Mouse (Mus musculus) cortical plate, adult 2 months (tissue): ENCODE data around the gene Dnase2a. TPM values are rescaled to one million over a fixed set of nuclear protein-coding genes. Genes with fewer than 3 reads are reported as not detected.
"Not testable (repeated sequence)": the region's sequence is repeated elsewhere in the genome, so short reads cannot be mapped to it uniquely, and the experiment has no call there.

Experiments
- H3K27ac ChIP-seq: fragments of 200-500 bp; 2 replicates; pipeline ENCODE4 v1.5.1; 2012; ENCODE audit warnings: low read length, control low read depth, inconsistent platforms; ENCODE audit not compliant: insufficient read depth
- H3K4me1 ChIP-seq: fragments of 200-500 bp; 2 replicates; pipeline ENCODE4 v1.6.1; 2011; ENCODE audit warnings: low read length; ENCODE audit not compliant: control insufficient read depth, insufficient read depth
- H3K4me3 ChIP-seq: fragments of 200-500 bp; 2 replicates; pipeline ENCODE4 v1.5.1; 2011; ENCODE audit warnings: mild to moderate bottlenecking, low read length, control low read depth; ENCODE audit not compliant: insufficient read depth
- CTCF ChIP-seq: fragments of 200-500 bp; IDR thresholded peaks from 2 replicates; pipeline ENCODE4 v1.5.1; 2011; ENCODE audit warnings: mild to moderate bottlenecking, control low read depth, low read length; ENCODE audit not compliant: insufficient read depth; ENCODE audit errors: extremely low read depth
- POLR2A ChIP-seq: fragments of 200-500 bp; IDR thresholded peaks from 2 replicates; pipeline ENCODE4 v1.6.1; 2011; ENCODE audit warnings: mild to moderate bottlenecking, low read length, control low read depth; ENCODE audit not compliant: insufficient read depth; ENCODE audit errors: extremely low read depth
- polyA plus RNA-seq: library from polyadenylated mRNA; depleted of rRNA; stranded (reverse); fragments of >200 nt; gene quantifications from 2 replicates; pipeline ENCODE4 v1.2.3, GENCODE M21; 2012

The Dnase2a gene
- polyA plus RNA-seq, 1 experiment, result 6.1 TPM

- peaks cover 1% of the 10 kb centered on the region; the same call in 1 of the 2 replicates for H3K4me1 ChIP-seq
- no peak for TF ChIP-seq POLR2A
- TF ChIP-seq CTCF, result no peak
- no peak overlapping the region for H3K27ac ChIP-seq
- no peak overlapping the region for H3K4me3 ChIP-seq
These were observed 867 bp upstream of the Dnase2a start for GRCm38 (mm10) chr8:84907493-84907892.

GRCm38 (mm10) chr8:84907979-84908378, 381 bp upstream of the Dnase2a start:
- peak overlapping the region; percentile 30; the same call in 1 of the 2 replicates for H3K4me3 ChIP-seq
- not testable (repeated sequence) for H3K4me1 ChIP-seq, H3K27ac ChIP-seq

- TF ChIP-seq POLR2A, result no peak
- TF ChIP-seq CTCF, result no peak
- Histone ChIP-seq H3K27ac (no peak overlapping the region), H3K4me3 (peak overlapping the region; percentile 30; the same call in 1 of the 2 replicates), H3K4me1 (0 out of 2 replicates have a peak, but pooled peaks cover 2% of the 10 kb centered on the region)
These were observed 905 bp downstream of the Dnase2a start for GRCm38 (mm10) chr8:84909162-84909767.

- Histone ChIP-seq H3K27ac (no peak overlapping the region), H3K4me3 (no peak overlapping the region), H3K4me1 (0 out of 2 replicates have a peak, but pooled peaks cover 2% of the 10 kb centered on the region)
- TF ChIP-seq CTCF, result no peak
- no peak for TF ChIP-seq POLR2A
These were observed 1.6 kb downstream of the Dnase2a start for GRCm38 (mm10) chr8:84909949-84910348.

DNA sequence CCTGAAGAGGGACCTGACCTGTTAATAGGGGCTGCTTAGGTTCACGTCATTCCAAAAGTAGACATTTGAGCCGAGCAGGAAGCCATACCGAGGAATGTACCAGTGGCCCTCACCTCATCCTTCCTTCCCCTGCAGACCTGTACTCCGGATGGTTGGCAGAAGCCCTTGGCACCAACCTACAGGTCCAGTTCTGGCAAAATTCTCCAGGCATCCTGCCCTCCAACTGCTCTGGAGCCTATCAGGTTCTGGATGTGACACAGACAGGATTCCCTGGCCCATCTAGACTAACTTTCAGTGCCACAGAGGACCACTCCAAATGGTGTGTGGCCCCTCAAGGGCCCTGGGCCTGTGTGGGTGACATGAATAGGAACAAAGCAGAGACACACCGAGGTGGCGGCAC, 2.2 kb downstream of the Dnase2a start:
- Histone ChIP-seq H3K4me3 (no peak overlapping the region), H3K27ac (no peak overlapping the region), H3K4me1 (0 out of 2 replicates have a peak, but pooled peaks cover 2% of the 10 kb centered on the region)
- TF ChIP-seq CTCF (no peak), POLR2A (no peak)

- TF ChIP-seq POLR2A (no peak), CTCF (no peak)
- 0 out of 2 replicates have a peak, but pooled peaks cover 2% of the 10 kb centered on the region for H3K4me1 ChIP-seq
- H3K27ac ChIP-seq, result no peak overlapping the region
These were observed 3.5 kb downstream of the Dnase2a start for GRCm38 (mm10) chr8:84911854-84912253.

DNA sequence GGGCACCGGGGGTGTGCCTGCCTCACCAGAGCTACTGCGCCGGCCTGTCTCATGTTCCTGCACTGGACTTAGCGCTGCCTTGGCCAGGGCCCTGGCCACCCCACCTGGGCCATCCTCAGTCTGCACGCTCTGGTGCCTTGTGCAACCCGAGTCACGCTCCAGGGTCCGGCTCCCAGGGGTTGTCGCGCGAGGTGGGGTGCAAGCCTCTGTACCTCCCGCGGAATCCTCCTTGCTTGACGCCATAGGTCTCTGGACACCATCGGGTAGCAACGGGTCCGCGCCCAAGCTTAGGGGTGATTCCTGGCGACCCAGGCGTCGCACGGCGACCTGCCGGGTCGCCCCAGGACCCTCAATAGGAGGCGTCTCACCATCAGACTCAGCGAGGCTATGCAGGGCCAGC, 4.0 kb downstream of the Dnase2a start:
- Histone ChIP-seq H3K4me1 (0 out of 2 replicates have a peak, but pooled peaks cover 2% of the 10 kb centered on the region), H3K27ac (no peak overlapping the region), H3K4me3 (no peak overlapping the region)
- no peak for TF ChIP-seq POLR2A
- TF ChIP-seq CTCF, result no peak

More at GRCm38 (mm10) chr8:84911854-84912253, 3.5 kb downstream of the Dnase2a start:
- H3K4me3 ChIP-seq, result no peak overlapping the region

DNA sequence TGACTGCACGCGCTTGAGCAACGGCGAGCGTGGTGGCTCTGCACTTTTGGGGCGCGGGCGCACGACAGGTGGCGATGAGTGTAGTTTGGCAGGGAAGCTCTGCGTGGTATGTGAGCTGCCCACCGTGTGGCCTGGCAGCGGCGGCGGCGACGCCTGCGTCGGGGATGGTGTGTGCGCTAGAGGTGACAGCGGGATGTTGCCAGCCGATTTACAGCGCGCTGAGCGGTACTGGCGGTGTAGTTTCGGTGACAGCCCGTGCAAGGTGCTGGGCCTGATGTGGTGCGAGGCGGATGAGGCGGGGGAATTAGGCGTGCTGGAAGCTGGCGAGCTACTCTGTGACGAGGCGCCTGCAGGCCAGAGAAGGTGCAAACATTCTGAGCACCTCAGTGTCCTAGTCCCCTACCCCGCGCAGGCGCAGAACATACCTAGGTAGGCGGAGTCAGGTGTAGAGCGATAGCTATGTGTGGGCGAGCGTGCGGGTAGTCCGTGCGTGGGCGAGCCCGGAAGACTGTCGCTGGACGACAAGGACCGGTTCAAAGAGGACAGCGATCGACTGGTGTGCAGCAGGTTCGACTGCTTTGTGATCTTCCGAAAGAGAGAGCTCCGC, 4.6 kb downstream of the Dnase2a start:
- no peak overlapping the region for H3K27ac ChIP-seq
- no peak for TF ChIP-seq POLR2A
- TF ChIP-seq CTCF, result no peak
- H3K4me3 ChIP-seq, result peak overlapping the region; percentile 8; the same call in 1 of the 2 replicates
- 0 out of 2 replicates have a peak, but pooled peaks cover 2% of the 10 kb centered on the region for H3K4me1 ChIP-seq

DNA sequence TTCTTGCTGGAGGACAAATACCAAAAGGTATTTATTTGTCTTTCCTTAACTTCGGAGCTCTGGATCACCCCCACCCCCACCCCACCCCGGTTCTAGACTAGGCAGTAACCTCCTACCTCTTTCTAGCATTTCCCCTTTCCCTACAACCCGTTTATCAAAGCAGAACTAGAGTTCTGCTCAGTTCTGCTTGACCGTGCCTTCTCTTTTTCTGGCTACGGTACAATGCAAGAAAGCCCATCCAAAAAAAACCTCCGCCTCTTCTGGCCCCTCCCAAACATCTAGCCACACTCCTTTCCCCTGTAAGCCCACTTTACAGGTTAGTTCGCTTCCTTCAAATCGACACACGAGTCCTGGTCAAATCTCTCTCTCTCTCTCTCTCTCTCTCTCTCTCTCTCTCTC, 5.1 kb downstream of the Dnase2a start:
- no peak for TF ChIP-seq CTCF
- TF ChIP-seq POLR2A, result no peak
- Histone ChIP-seq H3K27ac (no peak overlapping the region), H3K4me1 (0 out of 2 replicates have a peak, but pooled peaks cover 2% of the 10 kb centered on the region), H3K4me3 (peak overlapping the region; percentile 8; the same call in 1 of the 2 replicates)

DNA sequence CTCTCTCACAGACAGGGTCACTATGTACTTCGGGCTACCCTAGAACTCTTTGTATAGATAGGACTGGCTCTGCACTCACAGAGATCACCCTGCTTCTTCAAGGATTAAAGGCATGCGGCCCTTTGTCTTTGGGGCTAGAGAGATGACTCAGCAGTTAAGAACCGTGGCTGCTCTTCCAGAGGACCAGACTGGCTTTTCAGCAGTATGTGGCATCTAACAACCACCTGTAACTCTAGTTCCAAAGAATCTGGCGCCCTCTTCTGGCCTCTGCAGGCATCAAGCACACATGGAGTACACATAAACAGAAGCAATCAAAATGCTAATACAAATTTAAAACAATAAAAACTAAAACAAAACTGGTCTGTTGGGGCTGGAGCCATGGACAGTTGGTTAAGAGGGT, 5.6 kb downstream of the Dnase2a start:
- Histone ChIP-seq H3K4me3 (no peak overlapping the region), H3K27ac (no peak overlapping the region)
- peak; percentile 23; the same call in 1 of the 2 replicates for TF ChIP-seq CTCF
- no peak for TF ChIP-seq POLR2A

More for the DNA sequence above, 5.6 kb downstream of the Dnase2a start:
- H3K4me1 ChIP-seq, result 0 out of 2 replicates have a peak, but pooled peaks cover 2% of the 10 kb centered on the region
